Mouse (Mus musculus) C2C12 (cell line): ENCODE results near the gene Aldh3b2.

Source experiments
- CEBPB ChIP-seq: IDR thresholded peaks from one replicate; pipeline ENCODE4 v1.6.1; 2011; ENCODE audit warnings: low read depth, mild to moderate bottlenecking, control low read depth, moderate library complexity
- CTCF ChIP-seq: IDR thresholded peaks from one replicate; pipeline ENCODE4 v1.5.1; 2011; ENCODE audit not compliant: control insufficient read depth, insufficient read depth, insufficient read length
- FOSL1 ChIP-seq: IDR thresholded peaks from one replicate; pipeline ENCODE4 v1.8.0; 2011; ENCODE audit warnings: mild to moderate bottlenecking, low read length; ENCODE audit not compliant: poor library complexity, insufficient read depth, severe bottlenecking
- MAX ChIP-seq: IDR thresholded peaks from one replicate; pipeline ENCODE4 v1.6.1; 2011; ENCODE audit warnings: mild to moderate bottlenecking, control low read depth
- USF1 ChIP-seq: IDR thresholded peaks from one replicate; pipeline ENCODE4 v1.6.1; 2011; ENCODE audit warnings: low read depth, mild to moderate bottlenecking, control low read depth, moderate library complexity

- TF ChIP-seq CTCF, result no peak
- no peak for TF ChIP-seq FOSL1
- TF ChIP-seq CEBPB, result no peak
- TF ChIP-seq MAX, result no peak
- no peak for TF ChIP-seq USF1
Measured at GRCm38 (mm10) chr19:4017921-4018587, 45.9 kb downstream of the Aldh3b2 start.
